Mouse (Mus musculus): ENCODE measurements at regions not wholly inside any gene's neighbourhood (a gene's known extent, or its start where the extent isn't known, plus 50 kb on each side); places are given as distances from the start of the nearest gene placed in this dataset.

GRCm38 (mm10) chr8:53984296-53984695 lies 93.1 kb upstream of the Vegfc start:
- TF ChIP-seq POLR2A (IDR thresholded peaks at IDR 0.05; ENCODE audit: borderline replicate concordance, control insufficient read depth, low read depth, low read length) (no peak), CTCF (IDR thresholded peaks at IDR 0.05; ENCODE audit: control insufficient read depth, insufficient read depth, low read length) (no peak)

Data from bone marrow, adult 2 months (tissue).